Mouse (Mus musculus): ENCODE data around the gene Kif14.

Gene Kif14

GRCm38 (mm10) chr1:136466143-136466811 is at the start of gene Kif14:
Kif14 (plus strand) TSS chr1:136466343.
- peak; percentile 96 to 97 for DNase-seq

- DNase-seq = no peak
Observed at GRCm38 (mm10) chr1:136418393-136418792, 47.8 kb upstream of the Kif14 start.

DNA sequence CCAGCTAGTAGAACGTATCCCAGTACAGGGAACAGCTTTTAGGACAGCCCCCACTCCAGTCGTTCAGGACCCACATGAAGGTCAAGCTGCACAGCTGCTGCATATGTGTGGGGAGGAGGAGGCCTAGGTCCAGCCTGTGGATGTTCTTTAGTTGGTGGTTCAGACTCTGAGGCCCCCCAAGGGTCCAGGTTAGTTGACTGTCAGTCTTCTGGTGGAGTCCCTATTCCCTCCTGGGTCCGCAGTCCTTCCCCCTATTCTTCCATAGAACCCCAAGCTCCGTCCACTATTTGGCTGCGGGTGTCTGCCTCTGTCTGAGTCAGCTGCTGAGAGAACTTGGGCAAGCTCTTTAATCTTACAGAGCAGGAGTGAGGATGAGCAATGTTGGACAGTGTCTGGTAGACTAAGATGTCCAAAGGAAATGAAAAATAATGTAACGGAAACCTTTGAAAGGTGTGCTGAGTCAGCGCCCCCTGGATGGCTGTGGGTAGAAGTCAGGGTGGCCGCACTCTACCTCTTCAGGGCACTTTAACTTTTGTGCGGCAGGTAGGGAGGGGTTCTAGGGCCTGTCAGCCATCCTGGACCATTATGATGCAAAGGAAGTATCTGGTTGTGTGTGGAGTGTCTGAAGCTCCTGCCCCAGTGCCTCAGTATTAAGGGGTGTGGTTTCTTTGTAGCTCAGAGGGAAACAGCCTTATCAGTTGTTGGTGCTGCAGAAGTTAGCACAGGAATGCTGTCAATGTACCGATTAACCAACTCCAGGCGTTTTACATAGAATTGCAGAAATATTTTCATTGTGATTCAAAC is 38.8 kb upstream of the Kif14 start:
- no peak for DNase-seq

GRCm38 (mm10) chr1:136428981-136429380 is 37.2 kb upstream of the Kif14 start:
- DNase-seq = no peak

- DNase-seq = no peak
Observed at GRCm38 (mm10) chr1:136430126-136430818, 35.9 kb upstream of the Kif14 start.

DNA sequence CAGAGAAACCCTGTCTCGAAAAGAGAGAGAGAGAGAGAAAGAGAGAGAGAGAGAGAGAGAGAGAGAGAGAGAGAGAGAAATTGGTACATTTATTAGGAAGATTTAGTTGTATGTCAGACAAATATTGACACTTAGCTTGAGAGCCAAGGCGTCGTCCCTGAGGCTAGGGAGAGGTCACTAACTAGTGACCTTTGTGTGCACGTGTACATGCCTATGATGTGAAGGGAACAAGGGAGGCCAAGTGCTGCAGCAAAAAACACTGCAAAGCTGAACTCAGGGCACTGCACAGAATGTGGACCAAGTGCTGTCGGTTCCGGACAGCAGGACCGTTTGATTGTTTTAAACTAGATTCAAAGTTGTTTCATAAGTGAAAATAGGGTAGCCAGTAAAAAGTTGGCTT is 25.4 kb upstream of the Kif14 start:
- no peak for DNase-seq

DNA sequence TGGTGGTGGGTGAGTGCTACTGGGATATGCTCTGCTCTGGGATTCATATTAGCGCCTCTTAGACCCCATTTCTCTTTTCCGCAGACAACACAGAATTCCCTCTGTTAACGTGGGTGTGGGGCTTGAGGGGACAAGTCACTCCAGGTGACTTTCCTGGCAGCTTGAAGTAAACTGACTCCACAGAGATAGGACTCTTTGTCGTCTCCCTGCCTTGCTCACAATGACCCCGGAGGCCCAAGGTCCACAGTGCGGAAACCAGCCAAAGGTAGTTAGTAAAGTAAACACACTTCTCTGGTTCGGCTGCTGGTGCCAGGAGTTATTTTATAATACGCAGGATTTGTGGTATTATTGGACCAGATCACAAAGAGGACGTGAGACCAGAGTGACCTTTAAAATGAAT is 23.3 kb upstream of the Kif14 start:
- no peak for DNase-seq

DNA sequence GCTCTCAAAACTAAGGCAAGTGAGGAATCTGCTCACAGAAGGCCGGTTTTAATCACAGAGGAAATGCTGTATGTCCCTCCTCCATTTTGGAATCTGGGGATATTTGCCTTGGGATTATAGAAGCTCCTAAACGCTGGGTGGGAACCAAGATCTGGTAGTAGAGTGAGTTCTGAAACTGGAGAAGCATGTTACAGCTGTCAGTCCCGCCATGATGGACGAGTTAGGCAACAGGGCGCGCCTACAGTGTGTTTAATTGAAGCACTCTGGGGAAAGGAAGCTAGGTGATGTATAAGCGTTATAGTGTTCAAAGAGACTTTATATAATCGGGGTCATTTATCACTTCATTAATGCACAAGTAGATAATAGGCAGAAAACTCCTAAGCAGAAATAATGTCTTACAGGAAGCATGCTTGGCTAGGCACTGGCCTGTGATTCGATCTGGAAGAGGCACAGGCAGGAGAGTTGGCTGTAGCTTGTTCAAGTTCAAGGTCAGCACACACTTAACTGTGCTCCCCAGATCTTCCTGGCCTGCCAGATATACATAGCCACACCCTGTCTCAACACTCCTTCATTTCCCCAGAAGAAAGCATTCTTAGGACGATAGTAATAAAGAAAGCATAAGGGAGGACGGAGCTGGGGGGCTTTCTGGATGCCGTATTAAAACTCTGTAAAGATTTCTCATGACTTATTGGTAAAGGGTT is 21.4 kb upstream of the Kif14 start:
- DNase-seq = no peak

DNA sequence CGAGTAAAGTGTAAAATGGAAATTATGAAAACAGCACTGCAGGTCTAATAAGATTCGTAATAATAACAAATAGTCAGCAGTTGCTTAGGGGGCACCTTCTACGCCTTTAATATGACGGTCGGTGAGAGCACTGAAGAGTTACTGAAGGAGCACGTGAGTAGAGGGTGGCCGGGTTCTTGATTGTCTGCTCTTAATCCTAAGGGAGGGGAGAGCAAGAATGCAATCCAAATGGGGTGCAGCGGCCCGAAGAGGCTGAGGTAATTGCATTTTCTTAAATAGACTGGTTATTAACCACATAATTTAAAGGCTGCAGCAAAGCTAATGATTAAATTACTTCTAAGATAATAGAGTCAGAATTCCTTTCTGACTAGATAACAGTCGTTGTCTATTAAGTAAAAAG is 19.2 kb upstream of the Kif14 start:
- no peak for DNase-seq

- DNase-seq = no peak
Observed at GRCm38 (mm10) chr1:136447338-136447737, 18.8 kb upstream of the Kif14 start.

- DNase-seq = no peak
Observed at GRCm38 (mm10) chr1:136449541-136449940, 16.6 kb upstream of the Kif14 start.

DNA sequence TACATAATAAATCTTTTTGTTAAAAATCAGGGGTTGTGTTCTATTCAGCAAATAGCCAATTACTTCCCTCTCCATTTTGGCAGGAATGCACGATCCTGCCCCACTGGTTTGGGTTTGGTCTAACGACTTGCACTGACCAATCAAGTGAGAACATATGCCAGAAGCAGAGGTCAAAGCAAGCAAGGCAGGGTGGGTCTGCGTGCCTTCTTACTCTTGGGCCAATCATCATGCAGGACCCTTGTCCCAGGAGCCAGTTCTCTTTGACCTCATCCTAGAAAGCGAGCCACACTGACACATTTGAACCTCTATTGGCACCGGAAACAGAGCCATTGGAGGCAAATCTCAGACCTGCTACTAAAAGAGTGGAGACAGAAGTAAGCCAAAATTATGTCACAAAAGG is 15.9 kb upstream of the Kif14 start:
- no peak for DNase-seq

GRCm38 (mm10) chr1:136452421-136452820 is 13.7 kb upstream of the Kif14 start:
- DNase-seq = no peak

- DNase-seq = no peak
Observed at GRCm38 (mm10) chr1:136455756-136456585, 10.2 kb upstream of the Kif14 start.

GRCm38 (mm10) chr1:136456741-136457140 is 9.4 kb upstream of the Kif14 start:
- no peak for DNase-seq

GRCm38 (mm10) chr1:136457403-136457802 is 8.7 kb upstream of the Kif14 start:
- DNase-seq = no peak

DNA sequence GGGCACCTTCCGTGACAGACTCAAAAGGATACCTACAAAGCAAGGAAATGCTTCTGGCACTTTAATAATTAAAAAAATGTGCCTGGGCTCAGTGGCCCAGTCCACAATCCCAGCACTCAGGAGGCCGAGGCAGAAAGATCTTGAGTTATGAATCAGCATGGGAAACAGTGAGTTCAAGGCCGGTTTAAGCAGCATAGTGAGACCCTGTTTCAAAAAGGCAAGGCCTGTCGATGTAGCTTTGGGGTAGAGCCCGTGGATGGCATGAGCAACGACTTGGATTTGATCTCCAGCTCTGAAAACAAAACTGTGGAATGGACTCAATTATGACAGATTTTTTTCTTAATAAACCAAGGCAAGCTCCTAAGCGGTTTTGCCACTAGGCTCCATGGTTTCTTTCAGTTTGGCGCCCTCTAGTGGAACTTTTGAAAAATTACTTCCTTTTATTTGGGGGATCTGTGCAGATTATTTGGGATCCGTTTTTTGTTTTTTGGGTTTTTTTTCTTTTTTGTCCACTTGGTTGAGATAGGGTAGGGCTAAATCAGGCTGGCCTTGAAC is 7.4 kb upstream of the Kif14 start:
- peak in 1 of 2 experiments; percentile 15 for DNase-seq

- DNase-seq = no peak
Observed at GRCm38 (mm10) chr1:136462443-136462842, 3.7 kb upstream of the Kif14 start.

GRCm38 (mm10) chr1:136465168-136465567 is 975 bp upstream of the Kif14 start:
- DNase-seq = no peak

GRCm38 (mm10) chr1:136469408-136469807 is 3.3 kb downstream of the Kif14 start:
- DNase-seq = no peak

- DNase-seq = no peak
Observed at GRCm38 (mm10) chr1:136470471-136470870, 4.3 kb downstream of the Kif14 start.

GRCm38 (mm10) chr1:136491681-136492080 is 25.5 kb downstream of the Kif14 start:
- DNase-seq = peak; percentile 10 to 31
